Mouse (Mus musculus) stomach, embryonic 16.5 days (tissue): Measurements from ENCODE around the gene Gm5108. TPM values are rescaled to one million over a fixed set of nuclear protein-coding genes. Genes with fewer than 3 reads are reported as not detected.

Experiments used
- ATAC-seq: fragments of 200-750 bp; cut with Nextera tagmentation; 2 replicates; pipeline ENCODE4 v1.8.0; 2017; ENCODE audit warnings: moderate number of reproducible peaks, moderate TSS enrichment; ENCODE audit not compliant: insufficient read depth, low FRiP score
- H3K27ac ChIP-seq: fragments of 300-500 bp; sonication (generic); 2 replicates; pipeline ENCODE4 v1.5.1; 2014; ENCODE audit warnings: low read length
- H3K27me3 ChIP-seq: fragments of 300-500 bp; sonication (generic); 2 replicates; pipeline ENCODE4 v1.6.1; 2014; ENCODE audit warnings: low read length, control low read depth, mixed read lengths; ENCODE audit not compliant: control insufficient read depth, insufficient read depth
- H3K36me3 ChIP-seq: fragments of 300-500 bp; sonication (generic); 2 replicates; pipeline ENCODE4 v1.6.1; 2014; ENCODE audit warnings: low read length; ENCODE audit not compliant: control insufficient read depth, insufficient read depth
- H3K4me1 ChIP-seq: fragments of 300-500 bp; sonication (generic); 2 replicates; pipeline ENCODE4 v1.6.1; 2014; ENCODE audit warnings: low read length, control low read depth, mixed read lengths; ENCODE audit not compliant: control insufficient read depth, insufficient read depth
- H3K4me2 ChIP-seq: fragments of 300-500 bp; sonication (generic); 2 replicates; pipeline ENCODE4 v1.6.1; 2014; ENCODE audit warnings: low read depth, low read length, mixed read lengths
- H3K4me3 ChIP-seq: fragments of 300-500 bp; sonication (generic); replicated peaks from 2 replicates; pipeline ENCODE4 v1.5.1; 2014; ENCODE audit warnings: mild to moderate bottlenecking, low read length
- H3K9ac ChIP-seq: fragments of 300-500 bp; sonication (generic); 2 replicates; pipeline ENCODE4 v1.6.1; 2014; ENCODE audit warnings: low read length
- H3K9me3 ChIP-seq: fragments of 300-500 bp; sonication (generic); replicated peaks from 2 replicates; pipeline ENCODE4 v1.6.1; 2016; ENCODE audit warnings: low read length, control low read depth; ENCODE audit not compliant: control insufficient read depth
- WGBS: fragments of 180-500 bp; shearing (Covaris S2); extraction: QIAGEN DNeasy Blood & Tissue Kit; methylation state at CpG from one replicate; pipeline ENCODE4 v1.1.7; 2014; 5-methylcytosine and 5-hydroxymethylcytosine counted together
- polyA plus RNA-seq: library from polyadenylated mRNA; unstranded; fragments of >200 nt; fragmentation: Nextera tagmentation; extraction: Ambion mirVana; gene quantifications from 2 replicates; pipeline ENCODE4 v1.2.1, GENCODE M21; 2015

The Gm5108 gene
- polyA plus RNA-seq, 1 experiment from 2014 or later, result not detected

- no peaks in the 10 kb centered on the region for H3K36me3 ChIP-seq
- no peaks in the 10 kb centered on the region for H3K4me1 ChIP-seq
- H3K4me2 ChIP-seq, result no peak overlapping the region
- H3K9me3 ChIP-seq, result no peaks in the 10 kb centered on the region; the same call in 1 of the 2 replicates
- no peak for ATAC-seq
- H3K27ac ChIP-seq, result no peak overlapping the region
- H3K27me3 ChIP-seq, result no peaks in the 10 kb centered on the region
- no peak overlapping the region for H3K4me3 ChIP-seq
- no peak overlapping the region for H3K9ac ChIP-seq
- WGBS, result 73% methylated on average over 2 of the region's 2 CpGs
These were observed 63.0 kb downstream of the Gm5108 start for GRCm38 (mm10) chr5:68004419-68004818.

- 78% methylated on average over 4 of the region's 4 CpGs for WGBS
- no peaks in the 10 kb centered on the region; the same call in 1 of the 2 replicates for H3K9me3 ChIP-seq
- ATAC-seq, result no peak
These were observed 65.6 kb downstream of the Gm5108 start for GRCm38 (mm10) chr5:68007074-68007473.

GRCm38 (mm10) chr5:68011569-68011968 is 70.1 kb downstream of the Gm5108 start:
- ATAC-seq, result no peak
- Histone ChIP-seq H3K27me3 (no peaks in the 10 kb centered on the region), H3K36me3 (no peaks in the 10 kb centered on the region), H3K9ac (no peak overlapping the region), H3K4me2 (no peak overlapping the region), H3K4me1 (no peaks in the 10 kb centered on the region), H3K27ac (no peak overlapping the region), H3K9me3 (no peaks in the 10 kb centered on the region), H3K4me3 (no peak overlapping the region)
- WGBS, result 61% methylated on average over 3 of the region's 3 CpGs

More at GRCm38 (mm10) chr5:68007074-68007473, 65.6 kb downstream of the Gm5108 start:
- Histone ChIP-seq H3K27me3 (no peaks in the 10 kb centered on the region), H3K4me2 (no peak overlapping the region), H3K36me3 (no peaks in the 10 kb centered on the region), H3K4me1 (no peaks in the 10 kb centered on the region), H3K9ac (no peak overlapping the region), H3K4me3 (no peak overlapping the region), H3K27ac (no peak overlapping the region)

GRCm38 (mm10) chr5:68012618-68013017 is 71.1 kb downstream of the Gm5108 start:
- WGBS, result 16% methylated on average over 4 of the region's 4 CpGs
- no peak overlapping the region for H3K27ac ChIP-seq

GRCm38 (mm10) chr5:68020870-68021269 is 79.4 kb downstream of the Gm5108 start:
- no peak overlapping the region for H3K27ac ChIP-seq
- no peak for ATAC-seq
- H3K4me1 ChIP-seq, result no peaks in the 10 kb centered on the region
- no peaks in the 10 kb centered on the region for H3K36me3 ChIP-seq
- H3K4me2 ChIP-seq, result no peak overlapping the region
- 60% methylated on average over 2 of the region's 2 CpGs for WGBS
- H3K4me3 ChIP-seq, result no peak overlapping the region
- H3K9ac ChIP-seq, result no peak overlapping the region
- no peaks in the 10 kb centered on the region for H3K9me3 ChIP-seq
- H3K27me3 ChIP-seq, result no peaks in the 10 kb centered on the region

More at GRCm38 (mm10) chr5:68012618-68013017, 71.1 kb downstream of the Gm5108 start:
- Histone ChIP-seq H3K4me2 (no peak overlapping the region), H3K4me3 (no peak overlapping the region), H3K9me3 (no peaks in the 10 kb centered on the region), H3K27me3 (no peaks in the 10 kb centered on the region), H3K9ac (no peak overlapping the region), H3K36me3 (no peaks in the 10 kb centered on the region), H3K4me1 (no peaks in the 10 kb centered on the region)
- ATAC-seq, result no peak

Other genes with a start within 250 kb of the Gm5108 start
- gene Atp8a1, start 94.2 kb upstream of the Gm5108 start, polyA plus RNA-seq, result 10.2 and 10.4 TPM in 2 replicates
- not detected in 2 replicates for gene Gm21905, start 4.8 kb downstream of the Gm5108 start, polyA plus RNA-seq
- gene Grxcr1, start 90.2 kb downstream of the Gm5108 start, polyA plus RNA-seq, result not detected in 2 replicates